Mouse (Mus musculus) urinary bladder, postnatal 10 days (tissue): ENCODE results near the gene Kcnab1.
"Not testable (repeated sequence)": the region's sequence is repeated elsewhere in the genome, so short reads cannot be mapped to it uniquely, and the experiment has no call there.

ENCODE experiments used
- DNase-seq: peaks from one replicate; pipeline ENCODE4 v3.0.0; 2022; ENCODE audit warnings: low spot score

The Kcnab1 gene

GRCm38 (mm10) chr3:65367944-65368343 lies 258.8 kb downstream of the Kcnab1 start:
- no peak for DNase-seq

GRCm38 (mm10) chr3:65372552-65372951 lies 263.4 kb downstream of the Kcnab1 start:
- DNase-seq, result no peak

GRCm38 (mm10) chr3:65373594-65374182 lies 264.5 kb downstream of the Kcnab1 start:
- no peak for DNase-seq

- no peak for DNase-seq
These were observed 265.5 kb downstream of the Kcnab1 start for GRCm38 (mm10) chr3:65374729-65375128.

- no peak for DNase-seq
These were observed 269.5 kb downstream of the Kcnab1 start for GRCm38 (mm10) chr3:65378724-65379123.

GRCm38 (mm10) chr3:65379884-65380539 lies 270.8 kb downstream of the Kcnab1 start:
- no peak for DNase-seq

GRCm38 (mm10) chr3:65381094-65381493 lies 271.9 kb downstream of the Kcnab1 start:
- no peak for DNase-seq

- DNase-seq, result no peak
These were observed 275.2 kb downstream of the Kcnab1 start for GRCm38 (mm10) chr3:65384431-65384830.

- no peak for DNase-seq
These were observed 276.6 kb downstream of the Kcnab1 start for GRCm38 (mm10) chr3:65385771-65386170.

- no peak for DNase-seq
These were observed 282.1 kb downstream of the Kcnab1 start for GRCm38 (mm10) chr3:65391222-65391783.

GRCm38 (mm10) chr3:65391784-65392420 lies 282.7 kb downstream of the Kcnab1 start:
- no peak for DNase-seq

GRCm38 (mm10) chr3:65392421-65392817 lies 283.2 kb downstream of the Kcnab1 start, which contains the start of gene Ssr3:
Gene Ssr3, minus strand, starts transcription at chr3:65392623.
- peak; percentile 89 for DNase-seq

- not testable (repeated sequence) for DNase-seq
These were observed 285.9 kb downstream of the Kcnab1 start for GRCm38 (mm10) chr3:65395111-65395510.

GRCm38 (mm10) chr3:65396835-65397504 lies 287.8 kb downstream of the Kcnab1 start:
- no peak for DNase-seq

GRCm38 (mm10) chr3:65397566-65397965 lies 288.4 kb downstream of the Kcnab1 start:
- DNase-seq, result no peak

- no peak for DNase-seq
These were observed 296.6 kb downstream of the Kcnab1 start for GRCm38 (mm10) chr3:65405781-65406180.

- no peak for DNase-seq
These were observed 298.7 kb downstream of the Kcnab1 start for GRCm38 (mm10) chr3:65407891-65408290.

GRCm38 (mm10) chr3:65416571-65416970 lies 307.4 kb downstream of the Kcnab1 start:
- no peak for DNase-seq

GRCm38 (mm10) chr3:65417913-65418594 lies 308.9 kb downstream of the Kcnab1 start:
- no peak for DNase-seq

GRCm38 (mm10) chr3:65419706-65420105 lies 310.5 kb downstream of the Kcnab1 start:
- no peak for DNase-seq
